In genomic region chr6:118795716-118796115, GRCm38 (mm10) we compare ENCODE assay signal across 17 mouse cellular contexts.
DNase-seq lines count a peak whose midpoint lies in the region; ATAC-seq and TF ChIP-seq lines count a peak whose summit lies in the region.
"Had no signal": no experiment of that assay in that cellular context is flagged by ENCODE, and none has a peak within 500 bp of the region (broad histone marks: within the 10 kb centered on the region; RNA-seq: fewer than 3 reads in every experiment).

No protein-coding gene starts in this region.

- H3K27ac ChIP-seq in forebrain, postnatal 0 days (ENCODE audit: low read depth, low read length) = no peak overlapping the region
- no peak overlapping the region for H3K27ac ChIP-seq in forebrain, embryonic 13.5 days
- peak overlapping the region; percentile 45 for H3K27ac ChIP-seq in hindbrain, embryonic 10.5 days
- no peak overlapping the region for H3K27ac ChIP-seq in hindbrain, embryonic 12.5 days
- peak overlapping the region; percentile 62; the same call in 1 of the 2 replicates for H3K27ac ChIP-seq in midbrain, embryonic 16.5 days (ENCODE audit: low read length)
- H3K27ac ChIP-seq: embryonic facial prominence, embryonic 15.5 days; forebrain, embryonic 10.5 days; midbrain, embryonic 12.5 days had no signal

- H3K27me3 ChIP-seq in forebrain, postnatal 0 days (ENCODE audit: insufficient read depth, low read length) = no peaks in the 10 kb centered on the region
- no peaks in the 10 kb centered on the region for H3K27me3 ChIP-seq in forebrain, embryonic 13.5 days
- H3K27me3 ChIP-seq in hindbrain, embryonic 10.5 days (ENCODE audit: insufficient read depth, poor library complexity, severe bottlenecking) = no peaks in the 10 kb centered on the region
- no peaks in the 10 kb centered on the region for H3K27me3 ChIP-seq in hindbrain, embryonic 12.5 days
- no peaks in the 10 kb centered on the region for H3K27me3 ChIP-seq in midbrain, embryonic 16.5 days (ENCODE audit: control insufficient read depth, insufficient read depth, low read depth, low read length)
- H3K27me3 ChIP-seq: embryonic facial prominence, embryonic 15.5 days; midbrain, embryonic 12.5 days had no signal

- DNase-seq in forebrain, postnatal 0 days = no peak
- DNase-seq in hindbrain, embryonic 10.5 days (ENCODE audit: low spot score) = no peak
- peak; percentile 26 to 34 for DNase-seq in adrenal gland, postnatal 36 days
- DNase-seq in c-Kit-positive CD71-positive TER-119-positive erythroid progenitor cells, embryonic 14.5 days (ENCODE audit: low spot score) = no peak
- no peak for DNase-seq in urinary bladder, postnatal 36 days (ENCODE audit: low spot score in 2 of 2)
- DNase-seq: cerebellum, adult 9-11 months; gastrocnemius, postnatal 36 days; left cerebral cortex, postnatal 4 days; lung, adult 18-20 months; lung, postnatal 4 days had no signal

- H3K4me3 ChIP-seq in forebrain, postnatal 0 days (ENCODE audit: low read depth, low read length) = no peak overlapping the region
- H3K4me3 ChIP-seq in forebrain, embryonic 13.5 days = no peak overlapping the region
- no peak overlapping the region for H3K4me3 ChIP-seq in hindbrain, embryonic 10.5 days
- H3K4me3 ChIP-seq in hindbrain, embryonic 12.5 days = no peak overlapping the region
- H3K4me3 ChIP-seq in midbrain, embryonic 16.5 days (ENCODE audit: low read depth, low read length) = no peak overlapping the region
- H3K4me3 ChIP-seq: embryonic facial prominence, embryonic 15.5 days; forebrain, embryonic 10.5 days; midbrain, embryonic 12.5 days had no signal

- H3K9me3 ChIP-seq in forebrain, postnatal 0 days (ENCODE audit: low read length) = no peaks in the 10 kb centered on the region
- no peaks in the 10 kb centered on the region for H3K9me3 ChIP-seq in forebrain, embryonic 13.5 days (replicated peaks)
- no peaks in the 10 kb centered on the region for H3K9me3 ChIP-seq in hindbrain, embryonic 10.5 days
- no peaks in the 10 kb centered on the region for H3K9me3 ChIP-seq in hindbrain, embryonic 12.5 days (replicated peaks)
- no peaks in the 10 kb centered on the region for H3K9me3 ChIP-seq in midbrain, embryonic 16.5 days (replicated peaks; ENCODE audit: control insufficient read depth, low read length, poor library complexity, severe bottlenecking)
- H3K9me3 ChIP-seq: embryonic facial prominence, embryonic 15.5 days; forebrain, embryonic 10.5 days; midbrain, embryonic 12.5 days had no signal

- no peak overlapping the region for H3K9ac ChIP-seq in forebrain, postnatal 0 days
- H3K9ac ChIP-seq in forebrain, embryonic 13.5 days = no peak overlapping the region; the same call in 1 of the 2 replicates
- H3K9ac ChIP-seq in hindbrain, embryonic 12.5 days = no peak overlapping the region
- H3K9ac ChIP-seq in midbrain, embryonic 16.5 days (ENCODE audit: low read depth, low read length) = no peak overlapping the region
- H3K9ac ChIP-seq: embryonic facial prominence, embryonic 15.5 days; midbrain, embryonic 12.5 days had no signal

- no peak overlapping the region for H3K4me2 ChIP-seq in forebrain, postnatal 0 days (ENCODE audit: low read depth)
- no peak overlapping the region for H3K4me2 ChIP-seq in forebrain, embryonic 13.5 days
- H3K4me2 ChIP-seq in hindbrain, embryonic 12.5 days (replicated peaks) = no peak overlapping the region
- no peak overlapping the region for H3K4me2 ChIP-seq in midbrain, embryonic 16.5 days (ENCODE audit: low read length)
- H3K4me2 ChIP-seq: embryonic facial prominence, embryonic 15.5 days; midbrain, embryonic 12.5 days had no signal

- no peaks in the 10 kb centered on the region for H3K36me3 ChIP-seq in forebrain, postnatal 0 days (ENCODE audit: insufficient read depth)
- no peaks in the 10 kb centered on the region for H3K36me3 ChIP-seq in forebrain, embryonic 13.5 days (ENCODE audit: poor library complexity, severe bottlenecking)
- H3K36me3 ChIP-seq in hindbrain, embryonic 10.5 days = no peaks in the 10 kb centered on the region
- H3K36me3 ChIP-seq in hindbrain, embryonic 12.5 days = no peaks in the 10 kb centered on the region
- no peaks in the 10 kb centered on the region for H3K36me3 ChIP-seq in midbrain, embryonic 16.5 days (ENCODE audit: control insufficient read depth, insufficient read depth, low read length)
- H3K36me3 ChIP-seq: embryonic facial prominence, embryonic 15.5 days; forebrain, embryonic 10.5 days; midbrain, embryonic 12.5 days had no signal

- peaks cover 7% of the 10 kb centered on the region; the same call in 1 of the 2 replicates for H3K4me1 ChIP-seq in forebrain, postnatal 0 days (ENCODE audit: insufficient read depth)
- peaks cover 22% of the 10 kb centered on the region for H3K4me1 ChIP-seq in forebrain, embryonic 13.5 days
- peaks cover 27% of the 10 kb centered on the region for H3K4me1 ChIP-seq in hindbrain, embryonic 10.5 days (replicated peaks)
- peaks cover 5% of the 10 kb centered on the region for H3K4me1 ChIP-seq in hindbrain, embryonic 12.5 days
- peaks cover 5% of the 10 kb centered on the region for H3K4me1 ChIP-seq in midbrain, embryonic 16.5 days (ENCODE audit: control insufficient read depth, insufficient read depth, low read length)

- no peak for TF ChIP-seq CTCF in forebrain, postnatal 0 days (IDR thresholded peaks at IDR 0.05; ENCODE audit: low read depth)

- peak; percentile 42; the same call in 1 of the 2 replicates for ATAC-seq in forebrain, postnatal 0 days
- ATAC-seq in forebrain, embryonic 13.5 days = no peak
- ATAC-seq in hindbrain, embryonic 12.5 days (ENCODE audit: low FRiP score) = no peak
- ATAC-seq in midbrain, embryonic 16.5 days = 0 out of 2 replicates have a peak, but pooled peaks have one; percentile 26
- ATAC-seq: intestine, embryonic 16.5 days had no signal

Comparison
In these comparisons a context has a peak if more than half of its experiments do, and no peak if none do; other contexts are left out.
1. ATAC-seq: peak in forebrain, postnatal 0 days (single experiment) and midbrain, embryonic 16.5 days (single experiment); none in forebrain, embryonic 13.5 days (single experiment) and hindbrain, embryonic 12.5 days (single experiment).
2. H3K27ac ChIP-seq: peak in hindbrain, embryonic 10.5 days (single experiment) and midbrain, embryonic 16.5 days (single experiment); none in forebrain, postnatal 0 days (single experiment), forebrain, embryonic 13.5 days (single experiment) and hindbrain, embryonic 12.5 days (single experiment).
3. DNase-seq: peak in adrenal gland, postnatal 36 days (2 of 2); none in forebrain, postnatal 0 days (single experiment), hindbrain, embryonic 10.5 days (single experiment), c-Kit-positive CD71-positive TER-119-positive erythroid progenitor cells, embryonic 14.5 days (single experiment) and urinary bladder, postnatal 36 days (0 of 2).